8 mouse cellular contexts compared by ENCODE assay signal in genomic region chr2:148338308-148338768, GRCm38 (mm10). TPM values are rescaled to one million over a fixed set of nuclear protein-coding genes. Genes with fewer than 3 reads are reported as not detected.
DNase-seq lines count a peak whose midpoint lies in the region; ATAC-seq lines count a peak whose summit lies in the region.

No protein-coding gene starts in this region.

- 48% methylated on average over 6 of the region's 6 CpGs for WGBS in forebrain, embryonic 13.5 days
- 46% methylated on average over 6 of the region's 6 CpGs for WGBS in forebrain, embryonic 11.5 days
- WGBS in intestine, embryonic 16.5 days = 33% methylated on average over 6 of the region's 6 CpGs
- 27% methylated on average over 6 of the region's 6 CpGs for WGBS in lung, embryonic 15.5 days
- 52% methylated on average over 6 of the region's 6 CpGs for WGBS in forebrain, embryonic 16.5 days

- H3K9me3 ChIP-seq in forebrain, embryonic 13.5 days (replicated peaks) = no peaks in the 10 kb centered on the region
- no peaks in the 10 kb centered on the region for H3K9me3 ChIP-seq in forebrain, embryonic 11.5 days (ENCODE audit: control insufficient read depth, low read length)
- no peaks in the 10 kb centered on the region for H3K9me3 ChIP-seq in intestine, embryonic 16.5 days (ENCODE audit: control insufficient read depth, low read length)
- no peaks in the 10 kb centered on the region for H3K9me3 ChIP-seq in lung, embryonic 15.5 days
- no peaks in the 10 kb centered on the region for H3K9me3 ChIP-seq in forebrain, embryonic 16.5 days (ENCODE audit: control insufficient read depth, low read length)

- DNase-seq in forebrain, embryonic 11.5 days (ENCODE audit: low spot score) = no peak
- peak; percentile 22 to 51 for DNase-seq in adrenal gland, postnatal 36 days
- no peak for DNase-seq in MN1 (ENCODE audit: low spot score)
- DNase-seq in thymus, postnatal 10 days (ENCODE audit: low spot score in 2 of 2) = no peak

- H3K4me1 ChIP-seq in forebrain, embryonic 13.5 days = no peaks in the 10 kb centered on the region
- no peaks in the 10 kb centered on the region for H3K4me1 ChIP-seq in forebrain, embryonic 11.5 days (replicated peaks; ENCODE audit: control insufficient read depth, insufficient read depth, low read length)
- no peaks in the 10 kb centered on the region for H3K4me1 ChIP-seq in intestine, embryonic 16.5 days (ENCODE audit: control insufficient read depth, insufficient read depth, low read length)
- H3K4me1 ChIP-seq in lung, embryonic 15.5 days = 0 out of 2 replicates have a peak, but pooled peaks cover 9% of the 10 kb centered on the region
- H3K4me1 ChIP-seq in forebrain, embryonic 16.5 days (replicated peaks; ENCODE audit: control insufficient read depth, insufficient read depth, low read length) = no peaks in the 10 kb centered on the region

- H3K4me2 ChIP-seq in forebrain, embryonic 13.5 days = no peak overlapping the region
- H3K4me2 ChIP-seq in forebrain, embryonic 11.5 days (ENCODE audit: low read depth, low read length, severe bottlenecking) = no peak overlapping the region
- no peak overlapping the region for H3K4me2 ChIP-seq in intestine, embryonic 16.5 days (ENCODE audit: low read depth, low read length)
- H3K4me2 ChIP-seq in lung, embryonic 15.5 days = no peak overlapping the region
- no peak overlapping the region for H3K4me2 ChIP-seq in forebrain, embryonic 16.5 days (ENCODE audit: low read length)

- H3K27me3 ChIP-seq in forebrain, embryonic 13.5 days = no peaks in the 10 kb centered on the region
- H3K27me3 ChIP-seq in forebrain, embryonic 11.5 days (ENCODE audit: control insufficient read depth, insufficient read depth, low read length) = no peaks in the 10 kb centered on the region
- no peaks in the 10 kb centered on the region for H3K27me3 ChIP-seq in intestine, embryonic 16.5 days (replicated peaks; ENCODE audit: control insufficient read depth, insufficient read depth, low read length)
- no peaks in the 10 kb centered on the region for H3K27me3 ChIP-seq in lung, embryonic 15.5 days
- no peaks in the 10 kb centered on the region for H3K27me3 ChIP-seq in forebrain, embryonic 16.5 days (replicated peaks; ENCODE audit: control insufficient read depth, insufficient read depth, low read length)

- peak; percentile 30; the same call in 1 of the 2 replicates for ATAC-seq in forebrain, embryonic 13.5 days
- ATAC-seq in forebrain, embryonic 11.5 days (replicated peaks; ENCODE audit: low FRiP score) = no peak
- ATAC-seq in intestine, embryonic 16.5 days = peak; percentile 80; the same call in 1 of the 2 replicates
- ATAC-seq in lung, embryonic 15.5 days (ENCODE audit: borderline replicate concordance, extremely low read depth, low FRiP score, low TSS enrichment) = peak; percentile 83
- no peak for ATAC-seq in forebrain, embryonic 16.5 days

- no peaks in the 10 kb centered on the region for H3K36me3 ChIP-seq in forebrain, embryonic 13.5 days (ENCODE audit: poor library complexity, severe bottlenecking)
- H3K36me3 ChIP-seq in forebrain, embryonic 11.5 days (ENCODE audit: control insufficient read depth, insufficient read depth, low read length) = no peaks in the 10 kb centered on the region
- no peaks in the 10 kb centered on the region for H3K36me3 ChIP-seq in intestine, embryonic 16.5 days (ENCODE audit: control insufficient read depth, insufficient read depth, low read length)
- no peaks in the 10 kb centered on the region for H3K36me3 ChIP-seq in lung, embryonic 15.5 days
- no peaks in the 10 kb centered on the region for H3K36me3 ChIP-seq in forebrain, embryonic 16.5 days (ENCODE audit: control insufficient read depth, insufficient read depth)

- no peak overlapping the region for H3K27ac ChIP-seq in forebrain, embryonic 13.5 days
- H3K27ac ChIP-seq in forebrain, embryonic 11.5 days (ENCODE audit: low read depth, low read length) = no peak overlapping the region
- H3K27ac ChIP-seq in intestine, embryonic 16.5 days (ENCODE audit: low read length) = no peak overlapping the region
- H3K27ac ChIP-seq in lung, embryonic 15.5 days = no peak overlapping the region
- no peak overlapping the region for H3K27ac ChIP-seq in forebrain, embryonic 16.5 days (ENCODE audit: low read length)

- H3K4me3 ChIP-seq in forebrain, embryonic 13.5 days = no peak overlapping the region
- no peak overlapping the region for H3K4me3 ChIP-seq in forebrain, embryonic 11.5 days (ENCODE audit: low read depth, low read length)
- H3K4me3 ChIP-seq in intestine, embryonic 16.5 days (ENCODE audit: low read length) = no peak overlapping the region
- no peak overlapping the region for H3K4me3 ChIP-seq in lung, embryonic 15.5 days
- H3K4me3 ChIP-seq in forebrain, embryonic 16.5 days (replicated peaks; ENCODE audit: low read length) = no peak overlapping the region

- no peak overlapping the region for H3K9ac ChIP-seq in forebrain, embryonic 13.5 days
- H3K9ac ChIP-seq in forebrain, embryonic 11.5 days (ENCODE audit: low read length) = no peak overlapping the region
- H3K9ac ChIP-seq in intestine, embryonic 16.5 days (ENCODE audit: low read depth, low read length) = no peak overlapping the region
- H3K9ac ChIP-seq in lung, embryonic 15.5 days = no peak overlapping the region
- no peak overlapping the region for H3K9ac ChIP-seq in forebrain, embryonic 16.5 days (replicated peaks; ENCODE audit: low read depth, low read length)

RNA-seq across cellular contexts. Expression of gene Sstr4, which starts 56.8 kb away (rescaled TPM):
- 0.60 and 0.80 TPM in 2 replicates for polyA plus RNA-seq in forebrain, embryonic 13.5 days (2015; fragmentation: Nextera tagmentation; extraction: Ambion mirVana)
- 0.52 and 1.1 TPM in 2 replicates for polyA plus RNA-seq in forebrain, embryonic 11.5 days (2014; fragmentation: Nextera tagmentation; extraction: Ambion mirVana)
- under 1 TPM in 1 of 2 experiments, not detected in 1; 0.36 TPM for total RNA-seq in adrenal gland, postnatal 36 days (2021)
- 1.6 and 1.8 TPM in 2 replicates for polyA plus RNA-seq in intestine, embryonic 16.5 days (2015; fragmentation: Nextera tagmentation; extraction: Ambion mirVana)
- 2.9 and 3.0 TPM in 2 replicates for polyA plus RNA-seq in lung, embryonic 15.5 days (2015; fragmentation: Nextera tagmentation; extraction: Ambion mirVana)
- 1.6 and 2.1 TPM in 2 replicates for polyA plus RNA-seq in forebrain, embryonic 16.5 days (2015; fragmentation: Nextera tagmentation; extraction: Ambion mirVana)

Comparison
In these comparisons a context has a peak if more than half of its experiments do, and no peak if none do; other contexts are left out.
1. ATAC-seq: peak in forebrain, embryonic 13.5 days (single experiment), intestine, embryonic 16.5 days (single experiment) and lung, embryonic 15.5 days (single experiment); none in forebrain, embryonic 11.5 days (single experiment) and forebrain, embryonic 16.5 days (single experiment).
2. DNase-seq: peak in adrenal gland, postnatal 36 days (2 of 2); none in forebrain, embryonic 11.5 days (single experiment), MN1 (single experiment) and thymus, postnatal 10 days (0 of 2).